Mouse (Mus musculus) c-Kit-positive CD71-positive TER-119-negative erythroid progenitor cells, embryonic 14.5 days (primary cell): Measurements from ENCODE around the gene Kdm5b.
"Not testable (repeated sequence)": the region's sequence is repeated elsewhere in the genome, so short reads cannot be mapped to it uniquely, and the experiment has no call there.

ENCODE experiments used
- DNase-seq: peaks from one replicate; pipeline ENCODE4 v3.0.0-alpha.2; 2013; ENCODE audit warnings: low read depth

Kdm5b gene

DNA sequence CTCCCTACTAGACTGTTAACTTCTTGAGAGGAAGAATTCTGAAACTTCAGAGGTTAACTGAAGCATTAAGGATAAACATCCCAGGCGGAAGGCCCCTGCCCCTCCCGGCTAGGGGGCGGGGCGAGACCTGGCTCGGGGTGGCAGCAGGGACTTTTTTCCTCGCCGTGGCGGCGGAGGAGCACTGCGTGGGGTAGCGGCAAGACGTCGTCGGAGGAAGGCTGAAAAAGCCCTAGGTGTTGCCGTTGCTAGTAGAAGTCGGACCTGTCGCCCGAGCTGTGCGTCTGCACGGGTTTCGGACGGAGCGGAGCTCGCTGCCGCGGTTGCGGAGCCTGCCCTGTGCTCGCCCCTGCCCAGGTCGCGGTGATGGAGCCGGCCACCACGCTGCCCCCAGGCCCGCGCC, at the start of gene Kdm5b:
Gene Kdm5b, plus strand, starts transcription at position 196 of the 400 bp plus-strand sequence.
- DNase-seq: no peak

DNA sequence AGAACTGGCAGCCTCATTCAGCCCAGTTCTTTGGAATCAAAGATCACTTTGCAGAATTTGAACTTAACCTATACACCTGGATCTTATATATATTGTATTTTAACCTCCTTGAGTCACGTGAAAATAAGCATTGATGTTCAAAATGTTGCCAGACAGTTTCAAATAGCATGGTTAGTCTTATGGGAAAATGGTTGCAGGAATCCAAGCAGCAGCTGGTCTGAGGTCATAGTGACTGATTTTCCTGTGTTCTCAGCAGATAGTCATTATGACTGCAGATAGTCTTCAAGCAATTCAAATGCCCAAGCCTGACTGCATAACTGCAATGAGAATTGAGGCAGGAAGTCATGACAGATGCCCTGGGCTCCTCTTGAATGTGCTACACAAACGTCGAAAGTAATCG, 47.8 kb upstream of the Kdm5b start:
- no peak for DNase-seq

DNA sequence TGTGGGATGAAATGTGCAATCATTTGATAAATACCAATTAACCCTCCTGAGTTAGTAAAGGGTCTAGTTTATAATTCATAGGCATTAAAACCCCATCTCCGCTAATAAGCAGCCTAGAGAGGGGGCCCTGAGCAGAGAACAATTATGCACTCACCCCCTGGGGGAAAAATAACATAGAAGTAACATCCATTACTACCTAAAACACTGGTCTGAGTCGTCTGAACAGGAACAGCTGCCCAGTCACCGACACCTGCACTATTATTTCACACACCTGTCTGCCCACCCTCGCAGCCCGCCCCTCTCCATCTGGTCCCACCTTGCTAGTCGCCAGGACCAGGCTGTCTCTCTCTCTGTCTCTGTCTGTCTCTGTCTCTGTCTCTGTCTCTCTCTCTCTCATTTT, 47.4 kb upstream of the Kdm5b start:
- DNase-seq: no peak

DNA sequence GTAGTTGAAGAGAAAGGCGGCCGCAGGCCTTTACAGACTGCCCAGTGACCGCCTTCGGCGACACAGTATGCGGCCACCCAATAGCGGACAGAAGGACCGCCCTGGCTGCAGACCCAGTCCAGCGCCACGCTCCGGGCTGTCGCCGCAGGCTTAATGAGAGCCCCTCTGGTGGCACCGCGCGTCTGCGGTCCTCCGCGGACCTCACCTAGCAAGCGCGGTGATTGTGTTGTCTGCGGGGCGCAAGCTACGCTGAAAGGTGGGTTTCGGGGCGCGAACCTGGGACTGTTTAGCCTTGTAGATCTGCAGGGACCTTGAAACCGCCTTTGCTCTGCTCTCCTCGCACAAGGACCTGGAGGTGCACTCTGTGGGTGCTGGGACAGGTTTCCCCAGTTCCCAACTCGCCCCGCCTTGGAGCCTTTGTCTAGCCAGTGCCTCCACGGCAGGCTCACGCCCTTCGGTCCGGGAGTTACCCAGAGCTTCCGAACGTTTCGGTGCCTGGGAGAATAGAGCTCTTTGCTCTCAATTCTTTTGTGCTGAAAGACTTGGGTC, 46.6 kb upstream of the Kdm5b start:
- no peak for DNase-seq

DNA sequence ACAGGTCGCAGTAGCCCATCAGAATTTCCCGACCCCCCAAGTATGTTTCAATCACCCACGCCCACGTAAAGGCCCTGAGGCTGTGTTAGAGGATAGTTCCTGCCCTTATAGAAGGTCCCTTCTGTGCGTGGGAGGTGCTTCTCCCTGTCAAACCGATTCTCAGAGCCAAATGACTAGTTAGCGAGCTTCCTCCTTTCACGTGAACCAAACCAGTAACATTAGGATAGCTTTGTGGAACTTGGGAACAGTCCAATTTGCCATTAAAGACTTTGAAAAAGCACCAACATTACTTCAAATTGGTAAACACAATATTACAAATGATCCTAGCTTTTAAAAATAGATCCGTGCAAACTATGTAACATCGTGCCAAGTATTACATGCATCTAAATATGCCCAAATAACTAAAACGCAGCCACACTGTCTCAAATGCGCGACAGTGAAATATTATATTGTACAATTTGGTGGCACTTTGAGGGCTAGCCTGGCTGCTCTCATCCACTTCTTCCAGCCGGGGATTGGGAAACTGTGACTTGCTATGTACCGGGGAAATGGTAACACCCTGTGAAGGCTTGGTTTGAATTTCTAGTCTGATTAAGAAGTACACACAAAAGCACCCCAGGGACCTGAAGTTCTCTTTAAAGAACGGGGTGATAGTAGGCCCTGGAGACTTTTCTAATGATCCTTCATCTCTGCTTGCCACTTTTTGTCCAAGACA, 45.9 kb upstream of the Kdm5b start:
- DNase-seq: no peak

DNA sequence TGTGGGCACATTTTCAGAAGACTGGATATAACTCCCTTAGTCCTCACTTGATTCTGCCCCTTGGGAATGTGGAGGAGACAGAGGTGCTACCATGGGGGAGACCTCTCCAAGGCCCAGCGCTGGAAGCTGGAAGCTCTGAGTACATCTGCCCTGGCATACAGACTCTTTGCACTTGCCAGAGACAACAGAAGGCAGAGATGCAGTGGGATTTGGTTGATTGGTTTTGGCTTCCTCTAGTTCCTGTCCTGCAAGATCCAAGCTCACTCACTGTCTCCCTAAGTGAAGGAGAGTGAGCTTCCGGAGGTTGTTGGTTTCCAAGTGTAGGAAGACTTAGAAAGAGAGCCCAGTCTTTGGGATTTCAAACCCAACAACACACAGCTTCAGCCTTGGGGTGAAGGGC, 44.1 kb upstream of the Kdm5b start:
- no peak for DNase-seq

DNA sequence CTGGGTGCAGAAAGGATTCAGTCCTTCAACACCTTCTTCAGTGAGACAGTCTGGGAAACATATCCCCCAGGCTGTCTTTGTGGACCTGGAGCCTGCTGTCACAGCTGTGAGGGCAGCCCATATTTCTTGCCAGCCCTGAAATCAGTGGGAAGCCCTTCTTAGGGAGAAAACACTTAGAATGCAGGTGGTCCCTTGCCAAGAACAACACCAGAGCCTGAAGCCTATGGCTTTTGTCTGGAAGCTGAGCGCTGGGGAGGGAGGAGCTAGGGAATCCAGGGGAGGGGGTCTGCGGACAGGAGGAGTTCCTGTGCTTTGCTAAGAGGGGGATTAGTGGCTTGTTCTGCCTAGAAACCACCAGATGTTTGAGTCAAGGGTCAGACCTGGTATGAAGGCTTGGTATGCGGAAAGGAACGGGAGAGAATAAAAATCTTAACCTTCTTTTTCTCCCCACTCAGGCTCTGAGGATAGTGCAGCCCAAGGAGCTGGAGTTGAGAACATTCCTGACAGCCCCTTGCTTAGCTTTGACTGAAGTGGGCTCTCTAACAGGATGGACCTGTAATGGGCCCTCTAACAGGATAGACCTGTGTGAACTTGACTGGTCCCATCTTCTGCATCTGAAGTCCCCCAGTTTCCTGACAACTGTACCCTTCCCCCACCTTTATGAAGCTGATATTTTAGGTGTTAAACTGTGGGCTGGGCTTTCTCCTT, 43.3 kb upstream of the Kdm5b start:
- DNase-seq: no peak

DNA sequence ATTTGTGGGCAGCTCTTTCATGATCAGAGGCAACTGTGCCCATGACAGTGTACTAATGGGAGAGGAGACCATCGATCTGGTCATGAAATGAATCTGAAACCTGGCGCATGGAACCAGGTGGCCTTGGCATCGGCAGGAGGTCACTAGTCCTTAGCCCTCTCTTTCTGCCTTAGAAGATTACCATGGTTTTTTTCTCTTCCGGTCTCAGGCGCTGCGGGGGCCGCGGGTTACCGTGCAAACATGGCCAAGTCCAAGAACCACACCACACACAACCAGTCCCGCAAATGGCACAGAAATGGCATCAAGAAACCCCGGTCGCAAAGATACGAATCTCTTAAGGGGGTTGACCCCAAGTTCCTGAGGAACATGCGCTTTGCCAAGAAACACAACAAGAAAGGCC, 42.1 kb upstream of the Kdm5b start:
- DNase-seq: not testable (repeated sequence)

DNA sequence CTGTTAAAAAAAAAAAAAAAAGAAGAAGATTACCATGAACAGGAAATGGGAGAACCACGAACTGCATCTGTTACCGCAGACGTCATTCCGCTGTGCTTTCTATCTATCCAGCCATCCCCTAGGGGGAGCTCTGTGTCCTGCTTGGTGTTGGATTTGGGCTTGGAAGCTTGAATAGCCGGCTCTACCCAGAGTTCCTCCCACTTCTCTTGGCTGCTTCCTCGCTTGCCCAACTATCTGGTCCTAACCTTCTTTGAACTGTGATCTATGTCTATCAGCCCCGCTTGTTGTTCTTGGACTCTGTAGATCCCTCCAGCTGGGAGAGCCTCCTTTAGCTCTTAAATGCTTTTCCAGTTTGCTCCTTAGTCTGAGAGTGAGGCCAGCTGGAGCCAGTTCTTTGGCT, 41.3 kb upstream of the Kdm5b start:
- DNase-seq: peak; percentile 89

DNA sequence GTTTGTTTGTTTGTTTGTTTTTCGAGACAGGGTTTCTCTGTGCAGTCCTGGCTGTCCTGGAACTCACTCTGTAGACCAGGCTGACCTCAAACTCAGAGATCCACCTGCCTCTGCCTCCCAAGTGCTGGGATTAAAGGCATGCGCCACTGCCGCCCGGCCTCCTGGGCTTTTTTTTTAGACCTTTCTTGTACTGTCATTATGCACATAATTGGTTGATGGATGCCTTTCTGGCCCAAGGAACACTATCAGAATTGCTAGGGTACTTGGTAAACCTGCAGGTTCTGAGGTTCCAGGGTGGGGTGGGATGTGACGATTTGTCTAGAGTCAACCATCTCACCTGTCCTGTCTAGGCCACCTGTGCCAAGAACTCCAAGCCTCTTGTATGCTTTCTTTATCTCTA, 40.8 kb upstream of the Kdm5b start:
- DNase-seq: not testable (repeated sequence)

DNA sequence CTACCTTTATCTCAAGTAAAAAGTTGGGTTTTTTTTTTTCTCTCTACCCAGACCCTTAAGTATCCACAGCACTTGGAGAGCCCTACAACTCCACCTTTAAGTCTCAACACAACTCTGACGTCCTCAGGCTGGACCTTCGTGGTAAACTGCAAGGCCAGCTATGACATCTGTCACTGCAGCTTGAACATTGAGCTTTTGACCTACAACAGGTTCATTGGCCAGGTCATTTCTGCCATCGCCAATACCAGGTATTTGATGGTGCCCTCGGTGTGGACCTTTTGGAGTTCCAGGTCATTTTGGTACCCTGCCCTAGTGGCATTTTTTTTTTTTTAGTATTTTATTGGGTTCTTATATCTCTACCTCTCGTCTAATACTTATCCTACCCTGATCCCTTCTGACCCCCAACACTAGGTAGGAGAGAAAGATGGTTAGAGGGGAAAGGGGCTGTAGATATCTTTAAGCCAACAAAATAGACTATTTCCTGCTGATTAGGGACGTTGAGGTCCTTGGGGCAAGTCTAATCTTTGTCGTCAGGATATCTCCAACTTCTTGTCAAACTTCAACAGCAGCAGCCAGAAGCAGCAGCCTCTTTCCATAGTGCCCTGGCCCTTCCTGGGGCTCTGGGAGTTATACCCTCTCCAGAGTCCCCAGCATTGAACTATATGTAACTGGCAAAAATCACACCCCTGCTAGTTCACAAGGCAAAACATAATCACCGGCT, 39.8 kb upstream of the Kdm5b start:
- DNase-seq: no peak

DNA sequence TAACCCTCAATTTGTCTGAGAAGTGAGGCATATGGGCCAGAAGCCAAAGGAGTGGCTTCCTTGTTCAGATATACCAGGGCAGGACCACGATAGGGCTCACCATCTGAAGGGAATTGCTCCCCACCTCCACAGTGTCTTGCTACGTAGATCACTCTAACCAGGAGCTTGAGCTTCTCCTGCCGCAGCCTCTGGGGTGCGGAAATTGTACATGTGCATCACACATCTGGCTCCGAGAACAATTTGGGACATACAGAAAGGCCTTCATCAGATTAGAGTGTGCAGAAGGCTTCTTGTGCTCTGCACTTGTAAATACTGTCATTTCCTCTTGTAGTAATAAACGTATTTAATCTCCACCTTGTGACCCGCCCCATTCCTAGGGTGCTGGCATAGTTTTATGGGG, 38.8 kb upstream of the Kdm5b start:
- no peak for DNase-seq

DNA sequence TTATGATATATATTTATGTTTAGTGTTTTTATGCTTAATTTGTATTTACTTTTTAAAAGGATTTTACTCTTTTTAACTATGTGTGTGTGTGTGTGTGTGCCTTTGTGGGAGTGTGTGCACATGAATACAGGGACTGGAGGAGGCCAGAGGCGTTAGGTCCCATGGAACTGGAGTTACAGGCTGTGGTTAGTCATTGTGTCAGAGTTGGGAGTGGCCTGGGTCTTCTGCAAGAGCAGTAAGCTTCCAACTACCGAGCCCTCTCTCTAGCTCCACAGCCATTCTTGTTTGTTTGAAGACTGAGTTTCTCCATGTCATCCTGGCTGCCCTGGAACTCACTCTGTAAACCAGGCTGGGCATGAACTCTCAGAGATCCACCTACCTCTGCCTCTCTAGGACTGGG, 37.6 kb upstream of the Kdm5b start:
- DNase-seq: no peak

DNA sequence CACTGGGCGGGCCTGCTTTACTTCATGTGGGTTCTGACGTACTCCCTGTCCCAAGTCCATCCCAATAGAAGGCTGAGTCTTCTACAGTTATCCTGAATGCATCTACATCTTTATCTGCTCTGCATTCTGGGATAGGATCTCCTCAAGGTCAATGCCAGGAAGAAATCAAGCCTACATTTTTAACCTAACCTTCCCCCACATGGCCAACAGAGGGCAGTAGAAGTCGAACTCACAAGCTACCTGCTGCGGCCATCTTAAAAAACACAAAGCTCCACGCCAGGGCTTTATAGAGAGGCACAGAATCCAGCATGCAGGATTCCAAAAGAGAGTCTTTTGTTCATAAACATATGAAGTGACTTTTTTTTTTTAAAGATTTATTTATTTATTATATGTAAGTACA, 35.5 kb upstream of the Kdm5b start:
- DNase-seq: peak; percentile 48

DNA sequence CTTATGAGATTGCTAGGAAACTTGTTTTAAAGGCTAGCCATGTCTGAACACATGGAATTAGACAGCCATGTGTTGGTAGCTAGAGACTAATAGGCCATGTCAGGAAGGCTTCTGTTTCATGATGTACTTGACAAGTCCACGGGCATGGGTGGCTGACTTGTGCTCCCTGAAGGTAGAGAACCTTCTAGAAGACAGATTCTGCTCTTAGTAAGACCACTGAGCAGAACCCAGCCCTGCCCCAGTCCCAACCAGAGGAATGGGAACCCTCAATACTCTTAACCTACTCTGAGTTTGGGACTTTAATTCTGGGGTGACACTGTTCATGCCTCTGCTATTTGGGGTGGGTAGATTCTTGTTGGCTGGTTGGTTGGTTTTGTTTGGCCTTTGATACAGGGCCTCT, 35.0 kb upstream of the Kdm5b start:
- DNase-seq: no peak

DNA sequence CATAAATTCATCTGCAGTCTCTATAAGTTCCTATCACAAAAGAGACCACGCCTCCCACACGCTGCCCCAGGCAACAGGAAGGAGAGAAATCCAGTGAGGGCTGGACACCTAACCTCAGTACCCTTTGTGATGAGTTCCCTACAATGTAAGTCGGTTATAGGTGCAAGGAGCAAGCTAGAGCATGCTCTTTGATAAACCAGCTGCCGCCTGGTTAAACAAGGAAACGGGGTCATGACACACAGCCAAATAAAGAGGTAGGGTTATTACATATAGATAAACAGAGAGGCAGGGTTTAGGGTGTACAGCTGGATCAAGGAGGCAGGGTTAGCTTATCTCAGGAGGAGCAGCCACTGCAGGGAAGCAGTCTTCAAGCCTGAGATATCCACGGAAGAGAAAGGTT, 33.2 kb upstream of the Kdm5b start:
- peak; percentile 65 for DNase-seq

DNA sequence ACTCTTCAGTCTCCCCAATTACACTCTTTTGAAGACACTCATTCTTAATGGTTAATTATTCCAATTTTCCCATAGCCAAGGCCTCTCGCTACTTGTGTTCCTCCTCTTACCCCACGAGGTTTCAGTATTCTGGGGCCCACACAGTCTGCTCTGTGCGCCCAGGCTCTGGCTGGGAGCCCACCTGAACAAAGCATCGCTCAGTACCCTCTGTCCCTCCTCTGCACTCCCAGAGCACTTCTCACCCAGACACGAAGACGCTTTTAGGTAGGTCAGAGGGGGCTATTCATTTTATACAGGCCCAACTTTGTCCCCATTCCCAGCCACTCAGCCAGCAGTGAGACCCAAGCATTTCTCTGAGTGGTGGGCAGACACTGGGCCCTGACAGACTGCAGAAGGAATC, 29.4 kb upstream of the Kdm5b start:
- no peak for DNase-seq

DNA sequence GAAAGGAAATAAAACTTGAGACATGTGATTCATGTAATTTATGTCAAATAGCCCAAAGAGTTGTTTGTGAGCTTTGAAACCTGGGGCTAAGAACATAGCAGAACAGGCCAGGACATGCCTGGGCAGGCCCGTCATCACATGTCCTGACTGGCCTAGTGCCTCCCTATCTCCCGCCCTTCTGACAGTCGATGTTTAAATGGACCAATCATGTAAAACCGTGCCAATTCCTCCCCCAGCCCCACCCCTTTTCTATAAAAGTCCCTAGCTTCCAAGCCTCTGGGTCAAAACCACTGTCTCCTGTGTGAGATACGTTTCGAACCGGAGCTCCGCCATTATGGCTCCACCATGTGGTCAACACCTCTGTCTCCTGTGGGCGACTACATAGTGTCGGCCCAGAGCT, 26.3 kb upstream of the Kdm5b start:
- DNase-seq: not testable (repeated sequence)

DNA sequence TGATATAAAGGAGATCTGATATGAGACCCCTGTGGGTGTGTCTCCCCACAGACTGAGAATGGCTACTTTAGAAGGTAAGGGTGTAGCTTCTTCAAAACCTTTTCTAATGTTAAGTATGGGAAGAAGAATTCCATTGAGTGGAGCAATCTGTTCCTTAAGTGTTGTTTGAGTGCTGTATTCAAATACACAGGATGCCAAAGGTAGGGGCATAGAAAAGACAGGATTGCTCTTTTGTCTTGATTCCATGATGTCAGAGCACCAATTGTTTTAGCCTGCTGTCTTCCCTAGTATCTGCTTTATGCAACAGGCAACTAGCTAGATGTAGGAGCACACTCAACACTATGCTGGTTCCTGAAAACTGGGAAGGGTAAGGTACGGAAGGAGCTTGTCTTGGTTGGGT, 24.9 kb upstream of the Kdm5b start:
- no peak for DNase-seq

DNA sequence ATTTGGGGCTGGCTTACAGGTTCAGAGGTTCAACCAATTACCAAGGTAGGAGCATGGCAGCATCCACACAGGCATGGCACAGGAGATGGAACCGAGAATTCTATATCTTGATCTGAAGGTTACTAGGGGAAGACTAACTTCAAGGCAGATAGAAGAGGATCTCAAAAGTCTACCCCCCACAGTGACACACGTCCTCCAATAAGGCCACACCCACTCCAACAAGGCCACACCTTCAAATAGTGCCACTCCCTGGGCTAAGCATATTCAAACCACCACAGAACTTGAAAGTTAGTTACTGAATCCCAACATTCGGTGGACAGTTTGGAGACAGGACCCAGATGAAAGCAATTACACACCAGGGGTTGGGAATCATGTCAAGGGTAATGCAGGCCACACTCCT, 24.5 kb upstream of the Kdm5b start:
- no peak for DNase-seq

DNA sequence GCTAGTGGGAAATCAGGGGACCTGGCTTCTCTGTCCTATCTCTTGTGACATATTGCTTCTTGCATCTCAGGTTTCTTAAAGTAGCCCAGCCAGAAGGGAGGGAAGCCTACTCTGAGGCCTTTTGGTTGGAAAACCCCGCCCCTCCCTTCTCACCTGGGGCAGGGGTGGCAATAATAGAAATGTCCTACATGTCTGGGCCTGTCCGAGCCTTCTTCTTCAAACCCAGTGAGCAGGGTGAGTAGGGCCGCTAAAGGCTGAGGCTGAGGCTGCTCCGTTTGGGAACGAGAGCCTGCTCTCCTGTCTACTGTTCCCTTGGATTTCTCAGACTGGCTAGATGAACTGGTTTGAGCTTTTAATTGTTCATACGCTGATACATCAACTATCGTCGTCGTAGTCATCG, 19.4 kb upstream of the Kdm5b start:
- DNase-seq: no peak

DNA sequence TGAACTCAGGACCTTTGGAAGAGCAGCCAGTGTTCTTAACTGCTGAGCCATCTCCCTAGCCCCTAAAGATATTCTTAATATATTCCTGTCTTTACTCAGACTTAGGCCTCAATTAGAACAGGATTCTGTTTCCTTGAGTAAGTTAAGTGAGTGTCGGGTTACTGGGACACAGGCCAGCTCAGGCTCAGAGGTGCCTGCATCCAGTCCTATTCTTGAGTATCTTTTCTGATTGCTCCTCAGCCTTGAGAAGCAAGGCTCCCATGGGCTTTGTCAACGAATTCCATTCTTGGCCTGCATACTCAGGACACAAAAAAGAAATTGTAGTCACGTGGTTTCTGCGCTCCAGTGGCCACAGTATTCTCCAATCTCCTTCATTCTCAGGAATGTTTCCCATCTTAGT, 11.7 kb upstream of the Kdm5b start:
- DNase-seq: no peak

DNA sequence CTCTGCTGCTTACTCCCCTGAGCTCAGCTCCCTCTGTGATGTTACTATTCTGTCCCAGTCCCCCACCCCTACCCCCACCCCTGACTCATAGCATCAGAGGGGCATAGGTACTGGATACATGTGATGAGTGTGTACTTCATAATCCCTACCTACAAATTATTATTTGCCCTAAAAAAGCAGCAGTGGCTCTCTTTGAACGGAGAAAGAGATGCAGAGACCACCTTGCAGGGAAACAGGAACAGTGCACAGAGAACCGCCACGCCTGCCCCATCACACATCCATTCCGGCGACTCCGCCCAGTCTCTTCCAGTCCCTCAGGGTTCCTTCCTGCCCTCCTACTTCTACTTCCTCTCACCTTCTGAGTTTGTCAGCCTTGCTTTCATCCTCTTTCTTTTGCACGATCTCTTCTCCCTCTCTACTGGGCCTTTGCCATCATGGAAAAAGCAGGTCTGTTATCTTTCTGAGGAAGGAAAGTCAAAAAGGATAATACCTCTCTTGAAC, 10.3 kb upstream of the Kdm5b start, which contains the start of gene Mgat4e:
Gene Mgat4e, minus strand, starts transcription at position 51 of the 501 bp plus-strand sequence.
- DNase-seq: no peak
